Mouse (Mus musculus) MN1 (cell line): ENCODE measurements around the gene Zbtb7a.
"Not testable (repeated sequence)": the region's sequence is repeated elsewhere in the genome, so short reads cannot be mapped to it uniquely, and the experiment has no call there.

Experiments used
- DNase-seq: peaks from one replicate; pipeline ENCODE4 v3.0.0-alpha.2; 2016; ENCODE audit warnings: low spot score

Gene Zbtb7a

DNA sequence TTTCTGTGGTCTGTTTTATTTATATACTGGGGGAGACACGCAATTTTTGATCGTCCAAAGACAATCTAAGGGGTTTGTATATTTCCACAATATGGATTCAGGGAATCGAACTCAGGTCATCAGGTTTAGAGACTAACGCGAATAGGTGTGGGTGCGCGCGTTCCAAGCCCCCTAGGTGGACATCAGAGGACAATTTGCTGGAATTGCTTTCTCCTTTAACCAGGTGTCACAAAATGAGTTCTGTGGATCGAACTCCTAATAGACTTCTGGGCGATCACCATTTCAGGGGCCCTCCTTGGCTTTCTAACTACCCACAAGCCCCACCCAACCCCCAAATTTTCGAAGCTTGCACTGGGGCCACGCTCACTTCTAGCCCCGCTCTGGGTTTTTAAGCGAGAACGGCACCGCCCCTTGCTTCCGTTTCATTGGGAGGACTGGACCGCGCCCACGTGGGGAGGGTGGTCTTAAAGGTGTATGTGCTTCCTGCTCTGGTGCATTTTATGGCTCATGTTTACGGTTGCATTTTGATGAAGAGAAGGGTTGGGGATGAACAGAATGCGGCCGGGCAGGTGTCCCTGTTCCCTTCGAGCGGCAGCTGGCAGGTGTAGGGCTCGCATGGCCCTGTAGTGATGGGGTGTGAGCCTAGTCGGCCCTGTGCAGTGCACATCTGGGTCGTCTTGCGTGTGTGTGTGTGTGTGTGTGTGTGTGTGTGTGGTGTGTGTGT is 33.7 kb downstream of the Zbtb7a start:
- peak; percentile 87 for DNase-seq

DNA sequence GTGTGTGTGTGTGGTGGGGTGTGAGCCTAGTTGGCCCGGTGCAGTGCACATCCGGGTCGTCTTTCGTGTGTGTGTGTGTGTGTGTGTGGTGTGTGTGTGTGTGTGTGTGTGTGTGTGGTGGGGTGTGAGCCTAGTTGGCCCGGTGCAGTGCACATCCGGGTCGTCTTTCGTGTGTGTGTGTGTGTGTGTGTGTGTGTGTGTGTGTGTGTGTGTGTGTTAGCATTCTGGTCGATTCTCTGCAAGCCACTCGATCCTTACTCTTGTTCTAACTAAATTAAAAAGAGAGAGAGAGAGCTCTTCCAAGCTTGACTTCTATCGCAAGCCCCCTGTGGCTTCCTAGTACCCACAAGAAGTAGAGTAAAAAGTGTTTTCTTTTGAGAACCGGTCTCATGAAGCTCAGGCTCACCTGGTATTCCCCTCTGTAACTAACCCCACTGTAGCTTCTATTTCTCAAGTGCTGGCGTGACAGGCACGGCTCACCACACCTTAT is 34.4 kb downstream of the Zbtb7a start:
- DNase-seq = peak; percentile 61

DNA sequence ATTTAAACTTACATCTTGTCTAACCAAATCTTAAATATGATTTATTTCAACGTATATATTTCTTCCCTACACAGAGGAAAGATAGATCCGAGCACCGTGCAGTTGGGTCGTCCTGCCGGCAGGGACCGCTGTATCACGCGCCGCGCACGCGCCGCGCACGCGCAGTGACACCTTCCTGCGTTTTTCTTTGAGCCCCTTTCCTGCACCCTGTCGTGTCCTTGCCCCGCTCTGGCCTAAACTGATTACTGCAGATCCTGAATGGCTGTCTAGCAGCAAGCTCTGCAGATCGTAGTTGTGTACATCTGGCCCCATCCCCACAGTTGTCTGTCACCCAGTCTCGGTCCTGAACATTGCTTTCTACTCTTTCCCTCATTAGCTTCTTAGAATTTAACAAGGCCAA is 38.1 kb downstream of the Zbtb7a start:
- DNase-seq = no peak

DNA sequence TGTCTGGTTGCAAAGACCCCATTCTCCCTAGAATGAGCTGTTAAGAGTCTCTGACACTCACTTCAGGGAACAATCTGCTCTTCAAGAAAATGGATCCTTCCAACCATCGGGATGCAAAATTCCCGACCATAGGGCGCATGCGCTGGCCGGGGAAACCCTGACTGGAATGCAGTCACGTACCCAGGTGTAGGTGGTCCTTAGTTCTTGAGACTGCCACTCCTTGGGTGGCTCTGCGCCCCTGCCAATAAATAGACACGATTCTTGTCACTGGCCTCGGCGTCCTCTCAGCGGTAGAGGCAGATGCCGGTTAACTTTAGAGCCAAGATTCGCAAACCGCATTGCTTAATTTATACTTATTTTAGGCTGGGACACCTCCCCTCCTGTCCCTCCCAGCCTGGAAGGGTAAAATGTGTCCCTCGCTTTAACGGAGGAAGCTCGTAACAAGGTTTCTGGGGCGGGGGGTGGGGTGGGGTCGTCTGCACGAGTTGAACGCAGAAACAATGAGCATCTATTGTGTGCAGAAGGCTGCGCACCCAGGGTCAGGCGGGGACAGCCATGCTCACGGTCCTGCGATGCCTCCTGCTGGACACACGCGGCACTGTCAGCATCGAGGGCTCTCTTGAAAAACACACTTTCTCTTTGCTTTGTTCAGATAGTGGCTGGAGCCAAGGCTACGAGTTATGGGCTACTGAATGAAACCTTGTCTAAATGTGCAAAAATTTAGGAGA is 39.8 kb downstream of the Zbtb7a start:
- peak; percentile 94 for DNase-seq

DNA sequence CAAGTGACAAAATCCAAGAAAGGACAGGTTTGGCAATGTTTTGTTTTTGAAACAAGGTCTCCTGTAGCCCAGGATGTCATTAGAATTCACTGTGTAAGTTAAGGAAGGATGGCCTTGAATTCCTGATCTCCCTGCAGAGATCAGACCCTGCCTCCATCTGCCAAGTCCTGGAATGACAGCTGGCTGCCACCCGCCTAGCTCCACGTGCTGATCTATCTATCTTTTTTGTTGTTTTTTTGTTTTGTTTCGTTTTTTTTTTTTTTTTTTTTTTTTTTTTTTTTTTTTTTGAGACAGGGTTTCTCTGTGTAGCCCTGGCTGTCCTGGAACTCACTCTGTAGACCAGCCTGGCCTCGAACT is 40.3 kb downstream of the Zbtb7a start:
- DNase-seq = not testable (repeated sequence)

DNA sequence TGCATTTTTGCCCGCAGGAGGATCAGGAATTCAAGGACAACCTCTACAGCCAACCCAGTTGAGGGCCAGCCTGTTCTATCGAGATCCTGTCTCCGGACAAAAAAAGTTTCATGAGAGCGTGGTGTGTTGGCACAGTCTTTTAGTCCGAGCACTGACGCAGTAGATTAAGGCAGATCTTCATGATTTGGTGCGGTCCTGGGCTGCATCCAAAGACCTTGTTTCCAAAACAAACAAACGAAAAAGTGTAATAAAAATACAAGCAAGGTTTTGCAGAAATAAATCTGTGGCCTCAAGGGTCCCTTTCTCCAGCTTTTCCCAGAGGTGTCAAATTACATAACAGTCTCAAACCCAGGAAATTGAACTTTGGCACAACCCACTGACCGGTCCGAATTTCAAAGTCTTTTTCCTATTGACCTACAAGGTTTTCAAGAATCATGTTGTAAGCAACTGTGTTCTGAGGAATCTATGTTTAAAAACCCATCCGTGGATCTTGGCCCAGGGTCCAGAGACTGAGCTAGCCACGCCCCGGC is 41.0 kb downstream of the Zbtb7a start:
- no peak for DNase-seq

DNA sequence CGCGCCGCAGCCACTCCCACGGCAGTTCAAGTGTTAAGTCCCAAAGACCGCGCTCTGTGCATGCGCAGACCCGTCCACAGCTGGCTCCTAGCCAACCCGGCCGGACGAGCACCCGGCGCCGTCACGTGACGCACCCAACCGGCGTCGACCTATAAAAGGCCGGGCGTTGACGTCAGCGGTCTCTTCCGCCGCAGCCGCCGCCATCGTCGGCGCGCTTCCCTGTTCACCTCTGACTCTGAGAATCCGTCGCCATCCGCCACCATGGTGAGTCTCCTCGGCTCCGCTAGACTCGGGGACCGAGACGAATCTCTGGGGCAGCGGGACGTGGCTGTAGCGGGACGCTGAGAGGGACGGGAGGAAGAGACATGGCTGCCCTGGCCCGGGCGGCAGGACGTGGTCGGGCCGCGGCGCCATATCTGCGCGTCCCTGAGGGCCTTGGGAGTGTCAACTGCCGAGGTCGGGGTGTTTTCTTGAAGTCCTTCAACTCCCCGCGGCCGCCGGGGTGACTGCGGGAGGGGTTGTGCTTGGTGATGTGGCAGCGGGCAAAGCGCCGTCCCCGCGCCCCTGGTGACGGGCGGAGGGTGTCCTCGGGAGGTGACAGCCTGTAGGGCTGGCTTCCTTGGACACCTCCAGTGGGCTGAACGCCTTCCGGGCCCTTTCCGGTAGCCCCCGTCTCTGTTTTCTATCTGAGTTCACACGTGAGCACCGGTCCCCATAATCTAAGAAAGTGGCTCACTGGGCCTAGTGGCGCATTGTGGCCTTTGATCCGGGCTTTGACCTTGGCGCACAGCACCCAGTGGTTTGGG is 41.6 kb downstream of the Zbtb7a start, which contains the start of gene Eef2:
Eef2 (plus strand) TSS at position 166 of the 806 bp plus-strand sequence.
- DNase-seq = peak; percentile 99

DNA sequence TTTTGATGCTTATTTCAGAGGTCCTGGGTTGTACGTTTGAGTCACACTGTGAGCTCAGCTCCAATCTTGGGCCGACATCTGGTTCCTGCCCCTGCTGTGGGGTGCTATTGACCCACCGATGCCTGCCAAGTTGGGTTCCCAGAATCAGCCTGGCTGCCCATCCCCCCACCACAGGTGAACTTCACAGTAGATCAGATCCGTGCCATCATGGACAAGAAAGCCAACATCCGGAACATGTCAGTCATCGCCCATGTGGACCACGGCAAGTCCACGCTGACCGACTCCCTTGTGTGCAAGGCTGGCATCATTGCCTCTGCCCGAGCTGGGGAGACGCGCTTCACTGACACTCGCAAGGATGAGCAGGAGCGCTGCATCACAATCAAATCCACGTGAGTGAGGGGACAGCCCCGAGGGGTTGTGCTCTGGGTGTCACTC is 42.5 kb downstream of the Zbtb7a start:
- peak; percentile 63 for DNase-seq

DNA sequence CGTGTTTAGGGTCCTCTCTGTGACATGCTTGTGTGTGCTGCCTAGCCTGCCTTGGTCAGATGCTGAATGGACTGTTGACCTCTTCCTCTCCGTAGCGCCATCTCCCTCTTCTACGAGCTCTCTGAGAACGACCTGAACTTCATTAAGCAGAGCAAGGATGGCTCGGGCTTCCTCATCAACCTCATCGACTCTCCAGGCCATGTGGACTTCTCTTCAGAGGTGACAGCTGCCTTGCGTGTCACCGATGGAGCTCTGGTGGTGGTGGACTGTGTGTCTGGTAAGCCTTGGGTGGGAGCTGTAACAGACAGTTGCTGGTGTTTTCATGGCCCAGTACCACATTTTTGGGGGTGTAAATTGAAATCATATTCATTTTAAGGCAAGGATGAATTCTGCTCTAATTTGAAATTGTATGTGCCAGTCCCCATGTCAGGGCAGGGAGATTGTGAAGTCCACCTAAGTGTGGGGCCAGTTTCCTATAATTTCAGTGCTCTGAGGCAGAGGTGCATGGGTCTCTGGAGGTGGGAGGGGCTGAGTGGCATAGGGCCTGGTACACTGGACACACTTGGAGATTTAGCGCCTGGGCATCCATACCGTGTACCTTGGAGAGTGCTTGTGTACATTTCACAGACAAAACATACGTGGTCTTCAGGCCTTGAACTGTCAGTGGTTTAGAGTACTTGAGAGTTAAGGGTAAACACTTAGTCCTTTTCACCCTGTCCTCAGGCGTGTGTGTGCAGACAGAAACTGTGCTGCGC is 43.1 kb downstream of the Zbtb7a start:
- DNase-seq = peak; percentile 42

DNA sequence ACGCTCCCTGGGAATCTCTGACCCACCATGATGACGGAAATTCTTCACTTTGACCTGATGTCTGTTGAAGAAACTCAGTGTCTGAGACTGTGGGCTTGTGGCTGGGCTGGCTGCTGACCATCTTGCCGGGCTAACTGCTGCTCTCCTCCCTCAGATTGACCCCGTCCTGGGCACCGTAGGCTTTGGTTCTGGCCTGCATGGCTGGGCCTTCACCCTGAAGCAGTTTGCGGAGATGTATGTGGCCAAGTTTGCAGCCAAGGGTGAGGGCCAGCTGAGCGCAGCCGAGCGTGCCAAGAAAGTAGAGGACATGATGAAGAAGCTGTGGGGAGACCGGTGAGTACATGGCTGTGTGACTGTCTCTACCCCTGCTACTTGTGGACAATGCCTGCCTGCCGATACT is 43.9 kb downstream of the Zbtb7a start:
- no peak for DNase-seq

DNA sequence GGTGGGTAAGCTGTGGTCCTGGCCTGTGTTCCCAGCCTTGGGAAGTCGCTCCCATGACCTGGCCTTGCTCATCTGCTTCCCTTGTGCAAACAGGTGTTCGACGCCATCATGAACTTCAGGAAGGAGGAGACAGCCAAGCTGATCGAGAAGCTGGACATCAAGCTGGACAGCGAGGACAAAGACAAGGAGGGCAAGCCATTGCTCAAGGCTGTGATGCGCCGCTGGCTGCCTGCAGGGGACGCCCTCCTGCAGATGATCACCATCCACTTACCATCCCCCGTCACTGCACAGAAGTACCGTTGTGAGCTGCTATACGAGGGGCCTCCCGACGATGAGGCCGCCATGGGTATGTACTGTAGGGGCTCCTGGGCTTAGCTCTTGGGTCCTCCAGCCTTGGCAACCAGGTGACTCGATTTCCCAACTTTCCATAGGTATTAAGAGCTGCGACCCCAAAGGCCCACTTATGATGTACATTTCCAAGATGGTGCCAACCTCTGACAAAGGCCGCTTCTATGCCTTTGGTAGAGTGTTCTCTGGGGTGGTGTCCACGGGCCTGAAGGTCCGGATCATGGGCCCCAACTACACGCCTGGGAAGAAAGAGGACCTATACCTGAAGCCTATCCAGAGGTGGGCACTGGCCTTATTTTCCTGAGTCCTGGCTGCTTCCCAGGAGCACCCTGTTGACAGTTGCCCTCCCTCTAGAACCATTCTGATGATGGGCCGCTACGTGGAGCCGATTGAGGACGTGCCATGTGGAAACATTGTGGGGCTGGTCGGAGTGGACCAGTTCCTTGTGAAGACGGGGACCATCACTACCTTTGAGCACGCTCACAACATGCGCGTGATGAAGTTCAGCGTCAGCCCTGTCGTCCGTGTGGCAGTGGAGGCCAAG is 44.7 kb downstream of the Zbtb7a start:
- DNase-seq = no peak

DNA sequence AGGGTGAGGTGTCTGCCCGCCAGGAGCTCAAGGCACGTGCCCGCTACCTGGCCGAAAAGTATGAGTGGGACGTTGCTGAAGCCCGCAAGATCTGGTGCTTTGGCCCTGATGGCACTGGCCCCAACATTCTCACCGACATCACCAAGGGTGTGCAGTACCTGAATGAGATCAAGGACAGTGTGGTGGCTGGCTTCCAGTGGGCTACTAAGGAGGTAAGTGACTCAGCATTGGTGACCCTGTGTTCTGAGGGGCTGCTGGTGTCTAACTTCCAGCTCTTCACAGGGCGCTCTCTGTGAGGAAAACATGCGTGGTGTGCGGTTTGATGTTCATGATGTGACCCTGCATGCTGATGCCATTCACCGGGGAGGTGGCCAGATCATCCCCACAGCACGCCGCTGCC is 45.9 kb downstream of the Zbtb7a start:
- no peak for DNase-seq

DNA sequence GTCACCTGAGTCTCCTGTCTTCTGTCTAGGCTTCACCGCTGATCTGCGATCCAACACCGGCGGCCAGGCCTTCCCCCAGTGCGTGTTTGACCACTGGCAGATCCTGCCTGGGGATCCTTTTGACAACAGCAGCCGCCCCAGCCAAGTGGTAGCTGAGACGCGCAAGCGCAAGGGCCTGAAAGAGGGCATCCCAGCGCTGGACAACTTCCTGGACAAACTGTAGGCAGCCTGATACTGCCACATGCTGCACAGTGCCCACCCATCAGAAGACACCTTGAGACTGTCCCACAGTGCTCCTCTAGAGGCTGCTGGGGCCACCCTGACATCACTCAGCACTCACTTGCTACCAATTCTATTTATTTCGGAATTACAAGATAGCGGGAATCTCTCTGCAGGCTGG is 46.8 kb downstream of the Zbtb7a start:
- not testable (repeated sequence) for DNase-seq

DNA sequence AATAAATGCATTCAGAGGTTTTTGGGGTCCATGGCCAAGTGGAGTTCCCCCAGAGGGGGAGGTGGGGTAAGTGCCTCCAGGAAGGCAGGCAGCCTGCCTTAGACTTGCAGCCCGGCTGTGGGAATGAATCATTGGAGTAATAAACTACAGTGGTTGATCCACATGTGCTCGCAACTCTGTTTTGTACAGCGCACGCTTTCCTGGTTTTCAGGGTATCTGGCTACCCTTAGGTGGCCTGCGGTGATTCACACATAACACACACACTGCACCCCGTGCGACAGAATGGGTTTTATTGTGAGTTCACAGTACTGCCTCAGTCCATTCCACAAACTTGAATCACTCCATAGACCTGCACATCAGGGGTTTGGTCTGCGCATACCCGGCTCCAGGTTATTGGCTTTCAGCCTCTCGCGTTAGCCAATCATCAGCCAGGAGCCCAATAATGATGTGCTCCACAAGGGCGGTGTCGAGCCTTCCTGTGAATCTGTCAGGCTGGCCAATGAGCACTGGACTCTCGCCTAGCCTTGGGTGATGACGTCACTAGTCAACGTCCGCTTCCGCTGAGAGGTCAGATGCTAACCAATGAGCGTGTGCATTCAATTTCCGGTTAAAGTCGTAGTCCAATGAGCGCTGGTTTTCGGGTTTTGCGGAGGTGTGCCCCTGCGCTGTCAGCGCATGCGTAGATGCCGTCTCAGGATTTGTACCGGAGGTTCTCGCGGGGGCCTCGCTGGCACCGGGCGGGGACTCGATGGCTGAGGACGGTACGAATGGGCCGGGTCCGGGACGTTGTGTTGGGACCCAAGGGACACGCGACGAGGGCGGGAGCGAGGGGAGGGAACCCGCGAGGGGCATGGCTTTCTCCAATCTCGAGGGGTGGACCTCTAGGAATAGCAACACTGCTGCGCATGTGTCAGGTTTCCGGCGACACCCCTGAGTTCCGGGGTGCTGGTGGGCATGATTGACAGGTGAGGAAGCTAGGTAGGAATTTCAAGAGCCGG is 47.6 kb downstream of the Zbtb7a start, which contains the start of gene Dapk3:
Dapk3 (plus strand) TSS at position 670 of the 998 bp plus-strand sequence.
- peak; percentile 99 for DNase-seq

DNA sequence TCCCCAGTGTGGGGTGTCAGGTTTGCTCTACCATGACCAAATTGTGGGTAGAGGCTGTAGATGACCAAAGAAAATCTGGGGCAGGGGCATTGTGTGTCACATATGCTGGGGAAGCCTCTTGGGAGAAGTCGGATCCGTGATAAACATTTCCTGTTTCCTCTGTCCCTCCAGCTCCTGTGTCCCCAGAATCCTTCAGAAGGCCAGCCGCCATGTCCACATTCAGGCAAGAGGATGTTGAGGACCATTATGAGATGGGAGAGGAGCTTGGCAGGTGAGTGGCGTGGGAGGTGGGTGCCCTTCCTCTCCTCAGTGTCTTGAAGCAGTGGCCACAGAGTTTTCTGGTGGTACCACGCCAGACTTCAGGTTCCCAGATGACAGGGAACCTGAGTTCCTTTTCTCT is 48.8 kb downstream of the Zbtb7a start, which contains the start of gene 4930442H23Rik:
4930442H23Rik (minus strand) TSS at position 45 of the 400 bp plus-strand sequence.
- DNase-seq = no peak

DNA sequence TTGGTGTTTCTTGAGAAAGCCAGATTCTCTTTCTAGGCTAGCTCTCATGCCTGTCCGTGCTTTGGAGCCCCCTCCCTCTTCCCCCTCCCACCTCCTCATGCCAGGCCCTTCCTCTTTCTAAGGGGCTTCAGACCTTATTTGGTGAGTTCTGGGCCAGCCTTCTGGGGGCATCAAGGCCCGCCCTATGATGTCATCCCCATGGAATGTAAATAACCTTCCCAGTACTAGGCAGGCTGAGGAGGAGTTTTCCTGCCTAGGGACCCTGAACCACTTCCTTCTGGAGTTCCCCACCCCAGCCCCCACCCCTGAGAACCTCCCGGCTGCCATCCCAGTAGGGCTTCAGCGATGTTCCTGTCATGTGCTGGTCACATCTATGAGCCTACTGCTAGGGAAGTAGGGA is 49.7 kb downstream of the Zbtb7a start:
- no peak for DNase-seq

DNA sequence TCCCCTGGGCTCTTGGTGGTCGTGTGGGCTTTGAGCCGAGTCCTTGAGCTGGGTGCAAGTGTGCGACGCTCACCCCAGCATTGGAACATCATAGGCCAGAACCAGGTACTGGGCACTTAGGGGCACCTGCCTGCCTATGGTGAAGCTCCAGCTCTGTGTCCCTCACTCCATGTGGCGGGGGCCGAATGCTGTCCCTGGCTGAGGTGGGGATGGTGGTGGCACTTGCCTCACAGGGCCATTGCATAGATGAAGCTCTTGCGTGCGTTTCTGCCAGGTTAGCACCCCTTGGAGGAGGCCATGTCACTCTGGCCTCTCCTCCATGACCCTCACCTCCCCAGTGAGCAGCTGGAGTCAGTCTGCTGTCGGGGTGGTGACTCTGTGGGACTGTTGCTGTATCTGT is 52.1 kb downstream of the Zbtb7a start:
- DNase-seq = no peak

DNA sequence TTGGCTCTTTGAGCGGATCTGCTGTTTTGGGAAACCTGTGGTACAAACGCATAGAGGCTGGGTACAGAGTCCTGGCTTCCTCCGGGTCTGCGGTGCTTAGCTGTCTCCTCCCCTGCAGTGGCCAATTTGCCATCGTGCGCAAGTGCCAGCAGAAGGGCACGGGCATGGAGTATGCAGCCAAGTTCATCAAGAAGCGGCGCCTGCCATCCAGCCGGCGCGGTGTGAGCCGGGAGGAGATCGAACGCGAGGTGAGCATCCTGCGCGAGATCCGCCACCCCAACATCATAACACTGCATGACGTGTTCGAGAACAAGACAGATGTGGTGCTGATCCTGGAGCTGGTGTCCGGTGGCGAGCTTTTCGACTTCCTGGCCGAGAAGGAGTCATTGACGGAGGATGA is 54.8 kb downstream of the Zbtb7a start:
- no peak for DNase-seq
